8 mouse cellular contexts compared by ENCODE assay signal in genomic region chr17:8371834-8372233, GRCm38 (mm10). TPM values are rescaled to one million over a fixed set of nuclear protein-coding genes. Genes with fewer than 3 reads are reported as not detected.
DNase-seq lines count a peak whose midpoint lies in the region; ATAC-seq and TF ChIP-seq lines count a peak whose summit lies in the region.

No protein-coding gene starts in this region.

- H3K4me3 ChIP-seq in left cerebral cortex, adult 2 months: peak overlapping the region; percentile 43

- peak; percentile 43 for DNase-seq in ovary, adult 18-20 months (ENCODE audit: low spot score)
- no peak for DNase-seq in ovary, postnatal 10 days (ENCODE audit: low spot score)
- DNase-seq in gastrocnemius, postnatal 14 days: peak; percentile 74
- DNase-seq in induced T-regulatory cell, adult 2 months (ENCODE audit: low read depth): peak; percentile 82
- peak; percentile 74 to 83 for DNase-seq in left cerebral cortex, adult 2 months (ENCODE audit: extremely low spot score in 1 of 2, low spot score in 2 of 2)
- DNase-seq in lung, postnatal 4 days: peak; percentile 78 to 86
- peak; percentile 77 for DNase-seq in right cerebral cortex, postnatal 14 days

- peak; percentile 92 for ATAC-seq in common myeloid progenitor, adult 5-6 weeks (replicated peaks; ENCODE audit: low read depth, poor library complexity, severe bottlenecking)

- intact Hi-C loops in gastrocnemius, postnatal 14 days (cut with DNase I; ENCODE audit: low total_unique reads): loop anchor here (5.0 to 10.0 kb wide), 2 partner anchors 57 to 110 kb away; partner anchors contain the start of gene Sft2d1
- intact Hi-C loops in left cerebral cortex, adult 2 months (cut with DNase I): loop anchor here (1.0 kb wide), 2 partner anchors 61 to 108 kb away; partner anchors contain the start of gene Sft2d1

- TF ChIP-seq CTCF in left cerebral cortex, adult 2 months (IDR thresholded peaks at IDR 0.05): no peak

- H3K27ac ChIP-seq in left cerebral cortex, adult 2 months: peak overlapping the region; percentile 80

RNA-seq across cellular contexts. Expression of gene T2, which starts 16.0 kb away (rescaled TPM):
- not detected in 2 replicates for total RNA-seq in common myeloid progenitor, adult 5-6 weeks (2017)
- not detected for total RNA-seq in gastrocnemius, postnatal 14 days (2021)
- total RNA-seq in left cerebral cortex, adult 2 months (2021): under 1 TPM; 0.70 to 0.79 TPM

RNA-seq across cellular contexts. Expression of gene Prr18, which starts 34.6 kb away (rescaled TPM):
- total RNA-seq in common myeloid progenitor, adult 5-6 weeks (2017): 0.32 and 0.34 TPM in 2 replicates
- total RNA-seq in gastrocnemius, postnatal 14 days (2021): under 1 TPM; 0.14 to 0.18 TPM
- total RNA-seq in left cerebral cortex, adult 2 months (2021): 10 to 100 TPM; 12.6 to 15.5 TPM

Comparison
In these comparisons a context has a peak if more than half of its experiments do, and no peak if none do; other contexts are left out.
1. RNA of gene Prr18, which starts 34.6 kb away (total RNA-seq): 12.6 to 15.5 TPM in left cerebral cortex, adult 2 months; 0.32 to 0.34 TPM in common myeloid progenitor, adult 5-6 weeks and 0.14 to 0.18 TPM in gastrocnemius, postnatal 14 days; every median in the first group is over 10 times any median in the second.